Mouse (Mus musculus): ENCODE data around the gene Bcl9. TPM values are rescaled to one million over a fixed set of nuclear protein-coding genes. Genes with fewer than 3 reads are reported as not detected.

Bcl9 gene
- polyA plus RNA-seq, 1 experiment: 9.1 TPM

- H3K4me3 ChIP-seq (ENCODE audit: control insufficient read depth, low read depth, low read length): no peak overlapping the region
- TF ChIP-seq CTCF (IDR thresholded peaks at IDR 0.05; ENCODE audit: control insufficient read depth, insufficient read depth, insufficient replicate concordance, low read depth, low read length) (no peak), POLR2A (IDR thresholded peaks at IDR 0.05; ENCODE audit: control insufficient read depth, low read depth, low read length) (no peak)
- no peaks in the 10 kb centered on the region; the same call in 1 of the 2 replicates for H3K4me1 ChIP-seq (ENCODE audit: control insufficient read depth, insufficient read depth, low read length)
- no peaks in the 10 kb centered on the region for H3K36me3 ChIP-seq (ENCODE audit: control insufficient read depth, insufficient read depth, low read length)
- no peaks in the 10 kb centered on the region for H3K27me3 ChIP-seq (ENCODE audit: control insufficient read depth, insufficient read depth, low read length)
- no peak overlapping the region for H3K27ac ChIP-seq (ENCODE audit: control insufficient read depth, insufficient read depth, low read depth, low read length)
Measured at GRCm38 (mm10) chr3:97252896-97253295, 44.8 kb downstream of the Bcl9 start.

- Histone ChIP-seq H3K27me3 (ENCODE audit: control insufficient read depth, insufficient read depth, low read length) (no peaks in the 10 kb centered on the region), H3K36me3 (ENCODE audit: control insufficient read depth, insufficient read depth, low read length) (no peaks in the 10 kb centered on the region), H3K4me3 (ENCODE audit: control insufficient read depth, low read depth, low read length) (peak overlapping the region; percentile 3; the same call in 1 of the 2 replicates), H3K27ac (ENCODE audit: control insufficient read depth, insufficient read depth, low read depth, low read length) (no peak overlapping the region), H3K4me1 (ENCODE audit: control insufficient read depth, insufficient read depth, low read length) (peaks cover 5% of the 10 kb centered on the region)
- no peak for TF ChIP-seq POLR2A (IDR thresholded peaks at IDR 0.05; ENCODE audit: control insufficient read depth, low read depth, low read length)
Measured at GRCm38 (mm10) chr3:97242629-97243167, 55.0 kb downstream of the Bcl9 start.

GRCm38 (mm10) chr3:97241826-97242225 is 55.9 kb downstream of the Bcl9 start:
- Histone ChIP-seq H3K4me3 (ENCODE audit: control insufficient read depth, low read depth, low read length) (no peak overlapping the region), H3K36me3 (ENCODE audit: control insufficient read depth, insufficient read depth, low read length) (no peaks in the 10 kb centered on the region), H3K4me1 (ENCODE audit: control insufficient read depth, insufficient read depth, low read length) (peaks cover 5% of the 10 kb centered on the region), H3K27ac (ENCODE audit: control insufficient read depth, insufficient read depth, low read depth, low read length) (no peak overlapping the region), H3K27me3 (ENCODE audit: control insufficient read depth, insufficient read depth, low read length) (no peaks in the 10 kb centered on the region)
- no peak for TF ChIP-seq POLR2A (IDR thresholded peaks at IDR 0.05; ENCODE audit: control insufficient read depth, low read depth, low read length)
- TF ChIP-seq CTCF (IDR thresholded peaks at IDR 0.05; ENCODE audit: control insufficient read depth, insufficient read depth, insufficient replicate concordance, low read depth, low read length): no peak

GRCm38 (mm10) chr3:97239793-97240192 is 57.9 kb downstream of the Bcl9 start:
- no peaks in the 10 kb centered on the region for H3K27me3 ChIP-seq (ENCODE audit: control insufficient read depth, insufficient read depth, low read length)
- no peak overlapping the region for H3K4me3 ChIP-seq (ENCODE audit: control insufficient read depth, low read depth, low read length)
- H3K27ac ChIP-seq (ENCODE audit: control insufficient read depth, insufficient read depth, low read depth, low read length): no peak overlapping the region
- no peaks in the 10 kb centered on the region for H3K36me3 ChIP-seq (ENCODE audit: control insufficient read depth, insufficient read depth, low read length)
- TF ChIP-seq POLR2A (IDR thresholded peaks at IDR 0.05; ENCODE audit: control insufficient read depth, low read depth, low read length) (no peak), CTCF (IDR thresholded peaks at IDR 0.05; ENCODE audit: control insufficient read depth, insufficient read depth, insufficient replicate concordance, low read depth, low read length) (no peak)
- H3K4me1 ChIP-seq (ENCODE audit: control insufficient read depth, insufficient read depth, low read length): peaks cover 6% of the 10 kb centered on the region

GRCm38 (mm10) chr3:97239316-97239715 is 58.4 kb downstream of the Bcl9 start:
- no peak overlapping the region for H3K27ac ChIP-seq (ENCODE audit: control insufficient read depth, insufficient read depth, low read depth, low read length)
- H3K36me3 ChIP-seq (ENCODE audit: control insufficient read depth, insufficient read depth, low read length): no peaks in the 10 kb centered on the region
- H3K4me1 ChIP-seq (ENCODE audit: control insufficient read depth, insufficient read depth, low read length): peaks cover 7% of the 10 kb centered on the region
- TF ChIP-seq POLR2A (IDR thresholded peaks at IDR 0.05; ENCODE audit: control insufficient read depth, low read depth, low read length): no peak
- TF ChIP-seq CTCF (IDR thresholded peaks at IDR 0.05; ENCODE audit: control insufficient read depth, insufficient read depth, insufficient replicate concordance, low read depth, low read length): no peak
- no peak overlapping the region for H3K4me3 ChIP-seq (ENCODE audit: control insufficient read depth, low read depth, low read length)
- no peaks in the 10 kb centered on the region for H3K27me3 ChIP-seq (ENCODE audit: control insufficient read depth, insufficient read depth, low read length)

GRCm38 (mm10) chr3:97238521-97238920 is 59.2 kb downstream of the Bcl9 start:
- TF ChIP-seq CTCF (IDR thresholded peaks at IDR 0.05; ENCODE audit: control insufficient read depth, insufficient read depth, insufficient replicate concordance, low read depth, low read length) (no peak), POLR2A (IDR thresholded peaks at IDR 0.05; ENCODE audit: control insufficient read depth, low read depth, low read length) (no peak)
- no peak overlapping the region for H3K27ac ChIP-seq (ENCODE audit: control insufficient read depth, insufficient read depth, low read depth, low read length)

GRCm38 (mm10) chr3:97237403-97237802 is 60.3 kb downstream of the Bcl9 start:
- Histone ChIP-seq H3K4me3 (ENCODE audit: control insufficient read depth, low read depth, low read length) (no peak overlapping the region), H3K4me1 (ENCODE audit: control insufficient read depth, insufficient read depth, low read length) (peaks cover 2% of the 10 kb centered on the region; the same call in 1 of the 2 replicates), H3K27me3 (ENCODE audit: control insufficient read depth, insufficient read depth, low read length) (no peaks in the 10 kb centered on the region), H3K36me3 (ENCODE audit: control insufficient read depth, insufficient read depth, low read length) (no peaks in the 10 kb centered on the region), H3K27ac (ENCODE audit: control insufficient read depth, insufficient read depth, low read depth, low read length) (no peak overlapping the region)
- TF ChIP-seq POLR2A (IDR thresholded peaks at IDR 0.05; ENCODE audit: control insufficient read depth, low read depth, low read length): no peak

More at GRCm38 (mm10) chr3:97238521-97238920, 59.2 kb downstream of the Bcl9 start:
- H3K36me3 ChIP-seq (ENCODE audit: control insufficient read depth, insufficient read depth, low read length): no peaks in the 10 kb centered on the region
- peaks cover 4% of the 10 kb centered on the region for H3K4me1 ChIP-seq (ENCODE audit: control insufficient read depth, insufficient read depth, low read length)
- H3K4me3 ChIP-seq (ENCODE audit: control insufficient read depth, low read depth, low read length): no peak overlapping the region
- H3K27me3 ChIP-seq (ENCODE audit: control insufficient read depth, insufficient read depth, low read length): no peaks in the 10 kb centered on the region

GRCm38 (mm10) chr3:97234797-97235196 is 62.9 kb downstream of the Bcl9 start:
- no peak for TF ChIP-seq CTCF (IDR thresholded peaks at IDR 0.05; ENCODE audit: control insufficient read depth, insufficient read depth, insufficient replicate concordance, low read depth, low read length)
- no peak for TF ChIP-seq POLR2A (IDR thresholded peaks at IDR 0.05; ENCODE audit: control insufficient read depth, low read depth, low read length)
- no peak overlapping the region for H3K4me3 ChIP-seq (ENCODE audit: control insufficient read depth, low read depth, low read length)
- no peak overlapping the region for H3K27ac ChIP-seq (ENCODE audit: control insufficient read depth, insufficient read depth, low read depth, low read length)
- no peaks in the 10 kb centered on the region for H3K36me3 ChIP-seq (ENCODE audit: control insufficient read depth, insufficient read depth, low read length)
- peaks cover 12% of the 10 kb centered on the region for H3K4me1 ChIP-seq (ENCODE audit: control insufficient read depth, insufficient read depth, low read length)
- H3K27me3 ChIP-seq (ENCODE audit: control insufficient read depth, insufficient read depth, low read length): no peaks in the 10 kb centered on the region
